Mouse (Mus musculus) ES-E14 (cell line): Measurements from ENCODE around the gene Igsf21.

Experiments used
- CHD2 ChIP-seq: IDR thresholded peaks from 2 replicates; pipeline ENCODE4 v1.6.1; 2014; ENCODE audit warnings: mild to moderate bottlenecking, low read depth, low read length, inconsistent platforms
- HCFC1 ChIP-seq: IDR thresholded peaks from 2 replicates; pipeline ENCODE4 v1.6.1; 2012; ENCODE audit warnings: low read length, inconsistent platforms, borderline replicate concordance; ENCODE audit not compliant: insufficient read depth
- ZC3H11A ChIP-seq: IDR thresholded peaks from 2 replicates; pipeline ENCODE4 v1.6.1; 2012; ENCODE audit warnings: low read depth, mild to moderate bottlenecking, inconsistent platforms, low read length, borderline replicate concordance
- ZNF384 ChIP-seq: IDR thresholded peaks from 2 replicates; pipeline ENCODE4 v1.6.1; 2012; ENCODE audit warnings: low read depth, low read length, inconsistent platforms

DNA sequence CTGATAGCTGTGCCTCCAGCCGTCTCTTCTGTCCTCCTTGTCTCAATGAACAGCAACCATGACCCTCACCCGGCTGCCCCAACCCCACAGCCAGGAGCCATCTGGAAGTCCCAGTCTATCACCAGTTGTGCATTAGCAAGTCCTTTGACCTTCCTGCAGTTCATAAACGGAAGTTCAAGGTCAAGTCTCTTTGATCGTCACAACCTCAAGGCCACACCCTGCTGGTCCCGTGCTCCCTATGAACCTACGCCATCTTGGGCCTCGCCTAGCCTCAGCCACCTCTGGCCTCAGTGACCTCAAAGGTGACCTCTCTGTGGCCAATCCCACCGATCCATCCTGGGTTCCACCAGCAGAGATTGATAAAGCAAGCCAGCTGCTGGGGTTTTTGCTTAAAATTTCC lies 96.9 kb downstream of the Igsf21 start:
- TF ChIP-seq HCFC1, result no peak
- no peak for TF ChIP-seq CHD2
- no peak for TF ChIP-seq ZC3H11A
- TF ChIP-seq ZNF384, result no peak
